Mouse (Mus musculus): ENCODE measurements around the gene Kctd5. TPM values are rescaled to one million over a fixed set of nuclear protein-coding genes. Genes with fewer than 3 reads are reported as not detected.

The Kctd5 gene
- polyA plus RNA-seq, 1 experiment = 23.5 TPM

GRCm38 (mm10) chr17:24077101-24077500 is 3.8 kb upstream of the Kctd5 start:
- no peak overlapping the region for H3K27ac ChIP-seq (ENCODE audit: insufficient read depth, low read length)
- no peak overlapping the region for H3K4me3 ChIP-seq (ENCODE audit: insufficient read depth, low read length)
- peaks cover under 1% of the 10 kb centered on the region; the same call in 1 of the 2 replicates for H3K4me1 ChIP-seq (ENCODE audit: control insufficient read depth, insufficient read depth, low read length)
- TF ChIP-seq POLR2A (IDR thresholded peaks at IDR 0.05; ENCODE audit: extremely low read depth, insufficient read depth, low read length) (no peak), CTCF (IDR thresholded peaks at IDR 0.05; ENCODE audit: extremely low read depth, insufficient read depth, low read length) (no peak)

DNA sequence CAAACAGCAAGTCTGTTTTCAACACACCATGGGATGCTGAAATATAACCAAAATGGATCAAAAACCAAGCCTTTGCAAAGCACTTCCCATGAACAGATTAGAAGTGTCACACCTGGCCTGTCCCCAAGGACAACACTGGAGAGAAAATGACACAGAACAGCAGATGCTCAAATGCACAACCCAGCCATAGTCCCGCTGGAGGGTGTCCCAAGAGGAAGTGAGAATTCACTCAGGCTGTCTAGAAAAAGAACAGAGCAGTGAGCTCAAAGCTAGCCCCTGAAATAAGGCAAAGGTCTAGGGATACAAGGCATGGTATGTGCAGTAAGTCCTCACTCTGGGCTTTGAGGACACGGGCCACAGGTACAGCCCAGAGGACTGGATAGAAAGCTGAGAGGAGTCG is 3.8 kb downstream of the Kctd5 start:
- H3K4me1 ChIP-seq (ENCODE audit: control insufficient read depth, insufficient read depth, low read length) = peaks cover 17% of the 10 kb centered on the region
- H3K4me3 ChIP-seq (ENCODE audit: insufficient read depth, low read length) = no peak overlapping the region
- TF ChIP-seq CTCF (IDR thresholded peaks at IDR 0.05; ENCODE audit: extremely low read depth, insufficient read depth, low read length) (no peak), POLR2A (IDR thresholded peaks at IDR 0.05; ENCODE audit: extremely low read depth, insufficient read depth, low read length) (no peak)
- H3K27ac ChIP-seq (ENCODE audit: insufficient read depth, low read length) = no peak overlapping the region

GRCm38 (mm10) chr17:24068271-24068670 is 5.0 kb downstream of the Kctd5 start:
- H3K4me3 ChIP-seq (ENCODE audit: insufficient read depth, low read length) = no peak overlapping the region
- TF ChIP-seq POLR2A (IDR thresholded peaks at IDR 0.05; ENCODE audit: extremely low read depth, insufficient read depth, low read length) (no peak), CTCF (IDR thresholded peaks at IDR 0.05; ENCODE audit: extremely low read depth, insufficient read depth, low read length) (no peak)
- H3K4me1 ChIP-seq (ENCODE audit: control insufficient read depth, insufficient read depth, low read length) = peaks cover 17% of the 10 kb centered on the region
- peak overlapping the region; percentile 80; the same call in 1 of the 2 replicates for H3K27ac ChIP-seq (ENCODE audit: insufficient read depth, low read length)

- Histone ChIP-seq H3K4me1 (ENCODE audit: control insufficient read depth, insufficient read depth, low read length) (peaks cover 8% of the 10 kb centered on the region), H3K4me3 (ENCODE audit: insufficient read depth, low read length) (no peak overlapping the region), H3K27ac (ENCODE audit: insufficient read depth, low read length) (no peak overlapping the region)
- TF ChIP-seq POLR2A (IDR thresholded peaks at IDR 0.05; ENCODE audit: extremely low read depth, insufficient read depth, low read length) (no peak), CTCF (IDR thresholded peaks at IDR 0.05; ENCODE audit: extremely low read depth, insufficient read depth, low read length) (no peak)
Observed at GRCm38 (mm10) chr17:24062459-24063155, 10.7 kb downstream of the Kctd5 start.

GRCm38 (mm10) chr17:24057730-24058245 is 15.5 kb downstream of the Kctd5 start:
- Histone ChIP-seq H3K4me1 (ENCODE audit: control insufficient read depth, insufficient read depth, low read length) (peaks cover 3% of the 10 kb centered on the region), H3K27ac (ENCODE audit: insufficient read depth, low read length) (no peak overlapping the region), H3K4me3 (ENCODE audit: insufficient read depth, low read length) (no peak overlapping the region)
- TF ChIP-seq POLR2A (IDR thresholded peaks at IDR 0.05; ENCODE audit: extremely low read depth, insufficient read depth, low read length) = no peak
- no peak for TF ChIP-seq CTCF (IDR thresholded peaks at IDR 0.05; ENCODE audit: extremely low read depth, insufficient read depth, low read length)

DNA sequence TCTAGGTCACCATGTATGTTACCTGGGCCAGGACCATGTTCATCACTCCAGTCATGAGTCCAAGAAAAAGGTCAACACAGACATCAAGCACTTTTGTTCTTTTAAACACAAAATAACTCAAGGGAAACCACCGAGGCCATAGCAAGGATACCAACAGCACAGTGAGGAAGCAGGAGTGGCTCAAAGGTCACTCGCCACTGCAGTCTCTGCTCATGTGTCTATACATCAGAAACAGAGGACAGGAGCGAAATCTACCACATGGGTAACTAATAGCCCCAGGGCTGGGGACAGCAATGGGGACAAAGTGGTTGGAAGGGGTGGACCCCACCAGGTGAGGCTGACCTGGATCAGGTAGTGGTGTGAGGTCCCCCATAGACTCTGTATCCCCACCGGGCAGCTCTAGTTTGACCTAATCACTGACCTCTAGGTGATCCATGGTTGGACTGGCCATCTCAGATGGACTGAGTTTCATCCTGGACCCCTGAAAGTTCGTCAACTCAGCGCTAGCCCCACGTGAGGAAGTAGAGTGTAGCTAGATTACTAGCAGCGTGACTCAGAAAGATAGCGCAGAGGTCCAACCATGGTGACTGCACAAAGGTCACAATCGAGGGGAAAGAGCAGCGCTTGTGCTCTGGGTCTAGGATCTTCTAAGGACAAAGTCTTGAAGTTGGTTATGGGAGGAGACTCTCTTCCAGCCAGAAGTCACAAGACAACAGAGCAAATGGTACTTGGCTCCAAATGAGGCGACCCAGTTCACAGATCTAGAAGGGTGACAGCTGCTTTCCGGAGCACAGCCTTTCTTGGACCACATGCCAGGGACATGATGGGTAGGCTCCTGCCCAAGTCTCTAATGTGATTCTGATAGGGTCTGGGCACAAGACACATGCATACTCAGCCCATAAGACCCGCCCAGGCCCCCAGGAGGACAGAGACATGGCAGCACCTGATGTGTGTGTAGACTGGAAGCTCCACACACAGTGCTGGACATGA is 16.4 kb downstream of the Kctd5 start:
- Histone ChIP-seq H3K27ac (ENCODE audit: insufficient read depth, low read length) (no peak overlapping the region), H3K4me3 (ENCODE audit: insufficient read depth, low read length) (no peak overlapping the region), H3K4me1 (ENCODE audit: control insufficient read depth, insufficient read depth, low read length) (peaks cover 3% of the 10 kb centered on the region)
- TF ChIP-seq CTCF (IDR thresholded peaks at IDR 0.05; ENCODE audit: extremely low read depth, insufficient read depth, low read length) (no peak), POLR2A (IDR thresholded peaks at IDR 0.05; ENCODE audit: extremely low read depth, insufficient read depth, low read length) (no peak)

DNA sequence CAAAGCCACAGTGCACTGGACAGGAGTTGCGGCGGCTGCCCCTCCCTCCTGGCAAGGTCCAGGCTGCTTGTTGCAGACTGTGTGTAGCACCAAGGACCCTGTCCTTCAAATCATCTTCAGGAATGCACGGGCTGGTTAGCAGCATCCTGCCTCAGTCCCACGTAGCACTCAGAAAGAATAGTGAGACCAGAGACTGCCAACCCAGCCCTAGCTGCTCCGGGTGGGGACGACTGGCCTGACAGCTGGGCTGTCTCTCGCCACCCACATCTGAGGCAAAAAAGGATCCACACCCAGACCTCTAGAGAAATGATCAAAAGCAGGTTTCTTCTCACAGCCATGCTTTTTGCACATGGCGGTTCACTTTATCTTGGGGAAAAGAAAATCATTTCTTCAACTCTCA is 24.3 kb downstream of the Kctd5 start:
- Histone ChIP-seq H3K4me1 (ENCODE audit: control insufficient read depth, insufficient read depth, low read length) (peaks cover 2% of the 10 kb centered on the region; the same call in 1 of the 2 replicates), H3K4me3 (ENCODE audit: insufficient read depth, low read length) (no peak overlapping the region), H3K27ac (ENCODE audit: insufficient read depth, low read length) (peak overlapping the region; percentile 45; the same call in 1 of the 2 replicates)
- TF ChIP-seq CTCF (IDR thresholded peaks at IDR 0.05; ENCODE audit: extremely low read depth, insufficient read depth, low read length) = no peak
- no peak for TF ChIP-seq POLR2A (IDR thresholded peaks at IDR 0.05; ENCODE audit: extremely low read depth, insufficient read depth, low read length)

GRCm38 (mm10) chr17:24048053-24048452 is 25.2 kb downstream of the Kctd5 start:
- Histone ChIP-seq H3K4me1 (ENCODE audit: control insufficient read depth, insufficient read depth, low read length) (peaks cover 2% of the 10 kb centered on the region; the same call in 1 of the 2 replicates), H3K4me3 (ENCODE audit: insufficient read depth, low read length) (no peak overlapping the region), H3K27ac (ENCODE audit: insufficient read depth, low read length) (no peak overlapping the region)
- TF ChIP-seq CTCF (IDR thresholded peaks at IDR 0.05; ENCODE audit: extremely low read depth, insufficient read depth, low read length) (no peak), POLR2A (IDR thresholded peaks at IDR 0.05; ENCODE audit: extremely low read depth, insufficient read depth, low read length) (no peak)

DNA sequence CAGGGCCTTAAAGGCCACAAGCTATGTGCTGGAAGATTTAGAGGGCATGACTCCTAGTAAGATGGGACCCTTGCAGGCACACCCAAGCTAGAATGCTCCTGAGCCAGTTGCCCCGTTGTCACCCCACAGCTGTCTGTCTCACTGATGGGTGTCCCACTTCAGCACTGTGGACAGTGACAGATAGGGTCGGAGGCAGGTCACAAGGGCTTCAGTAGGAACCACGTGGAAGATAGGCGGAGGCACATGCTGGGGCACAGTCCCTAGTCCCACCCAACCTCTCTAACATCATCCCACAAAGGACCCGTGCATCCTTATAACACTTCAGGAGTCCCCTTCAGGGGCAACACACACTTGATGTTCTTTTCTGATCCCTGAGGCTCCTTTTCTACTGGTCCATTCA is 27.3 kb downstream of the Kctd5 start:
- Histone ChIP-seq H3K4me3 (ENCODE audit: insufficient read depth, low read length) (no peak overlapping the region), H3K27ac (ENCODE audit: insufficient read depth, low read length) (no peak overlapping the region), H3K4me1 (ENCODE audit: control insufficient read depth, insufficient read depth, low read length) (peaks cover 2% of the 10 kb centered on the region; the same call in 1 of the 2 replicates)
- TF ChIP-seq POLR2A (IDR thresholded peaks at IDR 0.05; ENCODE audit: extremely low read depth, insufficient read depth, low read length) (no peak), CTCF (IDR thresholded peaks at IDR 0.05; ENCODE audit: extremely low read depth, insufficient read depth, low read length) (no peak)

Measured in cortical plate, adult 2 months (tissue).